Mouse (Mus musculus) heart, embryonic 14.5 days (tissue): ENCODE results near the gene Alx1. TPM values are rescaled to one million over a fixed set of nuclear protein-coding genes. Genes with fewer than 3 reads are reported as not detected.

Source experiments
- ATAC-seq: fragments of 200-750 bp; cut with Nextera tagmentation; 2 replicates; pipeline ENCODE4 v1.8.0; 2017; ENCODE audit warnings: low read depth, moderate TSS enrichment; ENCODE audit not compliant: insufficient number of reproducible peaks, insufficient read depth, low FRiP score
- H3K27ac ChIP-seq, 2 experiments: fragments of 200-500 bp in 1 of 2; fragments of 300-500 bp in 1 of 2; sonication (generic) in 1 of 2; replicated peaks in 1 of 2; 2 replicates each; pipeline ENCODE4 v1.5.1; 2012 to 2014; ENCODE audit warnings: low read depth in 2 of 2, low read length in 2 of 2, control low read depth in 1 of 2, mild to moderate bottlenecking in 1 of 2, mixed read lengths in 1 of 2; ENCODE audit not compliant: control insufficient read depth in 1 of 2, insufficient read depth in 1 of 2
- H3K27me3 ChIP-seq: fragments of 300-500 bp; sonication (generic); 2 replicates; pipeline ENCODE4 v1.6.1; 2014; ENCODE audit warnings: mild to moderate bottlenecking, low read length, control low read depth; ENCODE audit not compliant: control insufficient read depth, insufficient read depth
- H3K36me3 ChIP-seq: fragments of 300-500 bp; sonication (generic); 2 replicates; pipeline ENCODE4 v1.6.1; 2014; ENCODE audit warnings: mild to moderate bottlenecking, control low read depth, low read length, mixed read lengths; ENCODE audit not compliant: control insufficient read depth, insufficient read depth
- H3K4me1 ChIP-seq, 2 experiments: fragments of 200-500 bp in 1 of 2; fragments of 300-500 bp in 1 of 2; sonication (generic) in 1 of 2; 2 replicates each; pipeline ENCODE4 v1.6.1; 2012 to 2014; ENCODE audit warnings: low read length in 2 of 2, control low read depth in 1 of 2, mixed read lengths in 1 of 2; ENCODE audit not compliant: control insufficient read depth in 2 of 2, insufficient read depth in 2 of 2
- H3K4me2 ChIP-seq: fragments of 300-500 bp; sonication (generic); 2 replicates; pipeline ENCODE4 v1.6.1; 2014; ENCODE audit warnings: mild to moderate bottlenecking, low read length
- H3K4me3 ChIP-seq, 2 experiments: fragments of 200-500 bp in 1 of 2; fragments of 300-500 bp in 1 of 2; sonication (generic) in 1 of 2; 2 replicates each; pipeline ENCODE4 v1.5.1; 2012 to 2014; ENCODE audit warnings: low read length in 2 of 2, mild to moderate bottlenecking in 2 of 2, control low read depth in 1 of 2, low read depth in 1 of 2, moderate library complexity in 1 of 2; ENCODE audit not compliant: control insufficient read depth in 1 of 2, insufficient read depth in 1 of 2
- H3K9ac ChIP-seq: fragments of 300-500 bp; sonication (generic); 2 replicates; pipeline ENCODE4 v1.6.1; 2014; ENCODE audit warnings: mild to moderate bottlenecking, low read length
- H3K9me3 ChIP-seq: fragments of 300-500 bp; sonication (generic); 2 replicates; pipeline ENCODE4 v1.6.1; 2016; ENCODE audit warnings: low read length, control low read depth; ENCODE audit not compliant: control insufficient read depth
- WGBS: fragments of 180-500 bp; shearing (Covaris S2); extraction: QIAGEN DNeasy Blood & Tissue Kit; methylation state at CpG from one replicate; pipeline ENCODE4 v1.1.7; 2014; 5-methylcytosine and 5-hydroxymethylcytosine counted together
- polyA plus RNA-seq: library from polyadenylated mRNA; unstranded; fragments of >200 nt; fragmentation: Nextera tagmentation; extraction: Ambion mirVana; gene quantifications from 2 replicates; pipeline ENCODE4 v1.2.1, GENCODE M21; 2014

Alx1 gene
- polyA plus RNA-seq, 1 experiment from 2014 or later, result 0.34 TPM

- no peaks in the 10 kb centered on the region for H3K4me1 ChIP-seq
- H3K9ac ChIP-seq, result no peak overlapping the region
- no peaks in the 10 kb centered on the region for H3K36me3 ChIP-seq
- H3K27me3 ChIP-seq, result no peaks in the 10 kb centered on the region
- no peaks in the 10 kb centered on the region for H3K9me3 ChIP-seq
- no peak overlapping the region for H3K27ac ChIP-seq
- H3K4me2 ChIP-seq, result no peak overlapping the region
- WGBS, result 78% methylated on average over 5 of the region's 5 CpGs
- no peak for ATAC-seq
- no peak overlapping the region for H3K4me3 ChIP-seq
Observed at GRCm38 (mm10) chr10:102975106-102975505, 54.9 kb downstream of the Alx1 start.

GRCm38 (mm10) chr10:102959602-102960001, 70.4 kb downstream of the Alx1 start:
- H3K36me3 ChIP-seq, result no peaks in the 10 kb centered on the region
- no peak overlapping the region for H3K9ac ChIP-seq
- no peak for ATAC-seq
- H3K4me3 ChIP-seq, result no peak overlapping the region
- no peak overlapping the region for H3K27ac ChIP-seq
- H3K9me3 ChIP-seq, result no peaks in the 10 kb centered on the region
- H3K4me1 ChIP-seq, result no peaks in the 10 kb centered on the region
- H3K4me2 ChIP-seq, result no peak overlapping the region
- H3K27me3 ChIP-seq, result no peaks in the 10 kb centered on the region
- 85% methylated on average over 2 of the region's 2 CpGs for WGBS

Other genes starting within 250 kb of the Alx1 start
- gene Lrriq1, start 206.1 kb upstream of the Alx1 start, polyA plus RNA-seq, result 0.14 TPM in 1 of 2 replicates, not detected in the other